Mouse (Mus musculus): ENCODE results near the gene Ahsa1. TPM values are rescaled to one million over a fixed set of nuclear protein-coding genes. Genes with fewer than 3 reads are reported as not detected.
"Not testable (repeated sequence)": the region's sequence is repeated elsewhere in the genome, so short reads cannot be mapped to it uniquely, and the experiment has no call there.

The Ahsa1 gene
- total RNA-seq, 1 experiment, result 305 TPM

- peak overlapping the region; percentile 66 for H3K9ac ChIP-seq (ENCODE audit: insufficient read depth, low read depth, low read length, poor library complexity, severe bottlenecking)
- no peaks in the 10 kb centered on the region for H3K9me3 ChIP-seq (ENCODE audit: control insufficient read depth, insufficient read depth, low read depth, low read length)
- in situ Hi-C loops (cut with MboI; ENCODE audit: low sequenced_read_pairs in 2 of 2, unreplicated experiment in 2 of 2), result no loop called here
- DNase-seq (ENCODE audit: low read depth, low spot score), result no peak
- H3K4me1 ChIP-seq (ENCODE audit: control insufficient read depth in 2 of 2, insufficient read depth in 2 of 2, low read length in 2 of 2, poor library complexity in 1 of 2), result 0 out of 4 replicates have a peak, but pooled peaks cover 0 to 3% of the 10 kb centered on the region in 2 experiments
- no peak for TF ChIP-seq ZNF384 (IDR thresholded peaks at IDR 0.05; ENCODE audit: low read depth, low read length)
- no peak for TF ChIP-seq ZC3H11A (IDR thresholded peaks at IDR 0.05; ENCODE audit: borderline replicate concordance, low read depth, low read length)
- no peak for TF ChIP-seq HCFC1 (IDR thresholded peaks at IDR 0.05; ENCODE audit: borderline replicate concordance, insufficient read depth, low read length)
- no peaks in the 10 kb centered on the region for H3K36me3 ChIP-seq (ENCODE audit: control insufficient read depth, insufficient read depth, low read length, poor library complexity, severe bottlenecking)
- no peak overlapping the region for H3K27ac ChIP-seq (ENCODE audit: insufficient read depth, low read depth, low read length, poor library complexity, severe bottlenecking)
- peak overlapping the region; percentile 80 to 98 for H3K4me3 ChIP-seq (ENCODE audit: insufficient read depth in 1 of 2, low read depth in 1 of 2, low read length in 2 of 2, poor library complexity in 1 of 2, severe bottlenecking in 1 of 2)
Observed at GRCm38 (mm10) chr12:87300441-87300690, 34.1 kb downstream of the Ahsa1 start.

GRCm38 (mm10) chr12:87301189-87301588 lies 34.9 kb downstream of the Ahsa1 start:
- TF ChIP-seq ZNF384 (IDR thresholded peaks at IDR 0.05; ENCODE audit: low read depth, low read length), result peak; percentile 67; the same call in 1 of the 2 replicates
- no peak for TF ChIP-seq CHD2 (IDR thresholded peaks at IDR 0.05; ENCODE audit: low read depth, low read length)
- TF ChIP-seq HCFC1 (IDR thresholded peaks at IDR 0.05; ENCODE audit: borderline replicate concordance, insufficient read depth, low read length), result no peak
- no peak for TF ChIP-seq ZC3H11A (IDR thresholded peaks at IDR 0.05; ENCODE audit: borderline replicate concordance, low read depth, low read length)
- TF ChIP-seq MAFK (IDR thresholded peaks at IDR 0.05; ENCODE audit: insufficient read depth, low read depth, low read length), result no peak
- Histone ChIP-seq H3K9me3 (ENCODE audit: control insufficient read depth, insufficient read depth, low read depth, low read length) (no peaks in the 10 kb centered on the region), H3K4me1 (ENCODE audit: control insufficient read depth in 2 of 2, insufficient read depth in 2 of 2, low read length in 2 of 2, poor library complexity in 1 of 2) (0 out of 4 replicates have a peak, but pooled peaks cover 0 to 3% of the 10 kb centered on the region in 2 experiments), H3K27ac (ENCODE audit: insufficient read depth, low read depth, low read length, poor library complexity, severe bottlenecking) (no peak overlapping the region), H3K36me3 (ENCODE audit: control insufficient read depth, insufficient read depth, low read length, poor library complexity, severe bottlenecking) (no peaks in the 10 kb centered on the region), H3K9ac (ENCODE audit: insufficient read depth, low read depth, low read length, poor library complexity, severe bottlenecking) (no peak overlapping the region), H3K4me3 (ENCODE audit: insufficient read depth in 1 of 2, low read depth in 1 of 2, low read length in 2 of 2, poor library complexity in 1 of 2, severe bottlenecking in 1 of 2) (no peak overlapping the region)
- no peak for DNase-seq (ENCODE audit: low read depth, low spot score)
- in situ Hi-C loops (cut with MboI; ENCODE audit: low sequenced_read_pairs in 2 of 2, unreplicated experiment in 2 of 2), result no loop called here

GRCm38 (mm10) chr12:87305767-87306583 lies 39.7 kb downstream of the Ahsa1 start:
- H3K4me1 ChIP-seq (ENCODE audit: control insufficient read depth in 2 of 2, insufficient read depth in 2 of 2, low read length in 2 of 2, poor library complexity in 1 of 2), result no peaks in the 10 kb centered on the region
- peaks cover 8% of the 10 kb centered on the region; the same call in 1 of the 2 replicates for H3K36me3 ChIP-seq (ENCODE audit: control insufficient read depth, insufficient read depth, low read length, poor library complexity, severe bottlenecking)
- no peak overlapping the region for H3K4me3 ChIP-seq (ENCODE audit: insufficient read depth in 1 of 2, low read depth in 1 of 2, low read length in 2 of 2, poor library complexity in 1 of 2, severe bottlenecking in 1 of 2)
- no peaks in the 10 kb centered on the region for H3K9me3 ChIP-seq (ENCODE audit: control insufficient read depth, insufficient read depth, low read depth, low read length)
- H3K27ac ChIP-seq (ENCODE audit: insufficient read depth, low read depth, low read length, poor library complexity, severe bottlenecking), result no peak overlapping the region
- in situ Hi-C loops (cut with MboI; ENCODE audit: low sequenced_read_pairs in 2 of 2, unreplicated experiment in 2 of 2), result no loop called here
- H3K9ac ChIP-seq (ENCODE audit: insufficient read depth, low read depth, low read length, poor library complexity, severe bottlenecking), result no peak overlapping the region
- no peak for DNase-seq (ENCODE audit: low read depth, low spot score)
- no peak for TF ChIP-seq ZNF384 (IDR thresholded peaks at IDR 0.05; ENCODE audit: low read depth, low read length)
- TF ChIP-seq ZC3H11A (IDR thresholded peaks at IDR 0.05; ENCODE audit: borderline replicate concordance, low read depth, low read length), result no peak
- TF ChIP-seq HCFC1 (IDR thresholded peaks at IDR 0.05; ENCODE audit: borderline replicate concordance, insufficient read depth, low read length), result no peak
- TF ChIP-seq CHD2 (IDR thresholded peaks at IDR 0.05; ENCODE audit: low read depth, low read length), result no peak
- TF ChIP-seq MAFK (IDR thresholded peaks at IDR 0.05; ENCODE audit: insufficient read depth, low read depth, low read length), result no peak

GRCm38 (mm10) chr12:87306584-87306844 lies 40.2 kb downstream of the Ahsa1 start:
- H3K36me3 ChIP-seq (ENCODE audit: control insufficient read depth, insufficient read depth, low read length, poor library complexity, severe bottlenecking); H3K4me1 ChIP-seq (ENCODE audit: control insufficient read depth in 2 of 2, insufficient read depth in 2 of 2, low read length in 2 of 2, poor library complexity in 1 of 2); H3K4me3 ChIP-seq (ENCODE audit: insufficient read depth in 1 of 2, low read depth in 1 of 2, low read length in 2 of 2, poor library complexity in 1 of 2, severe bottlenecking in 1 of 2); H3K9me3 ChIP-seq (ENCODE audit: control insufficient read depth, insufficient read depth, low read depth, low read length); H3K27ac ChIP-seq (ENCODE audit: insufficient read depth, low read depth, low read length, poor library complexity, severe bottlenecking); DNase-seq (ENCODE audit: low read depth, low spot score); in situ Hi-C loops (cut with MboI; ENCODE audit: low sequenced_read_pairs in 2 of 2, unreplicated experiment in 2 of 2); H3K9ac ChIP-seq (ENCODE audit: insufficient read depth, low read depth, low read length, poor library complexity, severe bottlenecking): not testable (repeated sequence)

- H3K36me3 ChIP-seq (ENCODE audit: control insufficient read depth, insufficient read depth, low read length, poor library complexity, severe bottlenecking), result peaks cover 13% of the 10 kb centered on the region; the same call in 1 of the 2 replicates
- peaks cover 16 to 21% of the 10 kb centered on the region in 2 experiments for H3K4me1 ChIP-seq (ENCODE audit: control insufficient read depth in 2 of 2, insufficient read depth in 2 of 2, low read length in 2 of 2, poor library complexity in 1 of 2)
- in situ Hi-C loops (cut with MboI; ENCODE audit: low sequenced_read_pairs in 2 of 2, unreplicated experiment in 2 of 2), result no loop called here
- peak overlapping the region; percentile 59; the same call in 1 of the 2 replicates for H3K27ac ChIP-seq (ENCODE audit: insufficient read depth, low read depth, low read length, poor library complexity, severe bottlenecking)
- no peak overlapping the region for H3K4me3 ChIP-seq (ENCODE audit: insufficient read depth in 1 of 2, low read depth in 1 of 2, low read length in 2 of 2, poor library complexity in 1 of 2, severe bottlenecking in 1 of 2)
- TF ChIP-seq HCFC1 (IDR thresholded peaks at IDR 0.05; ENCODE audit: borderline replicate concordance, insufficient read depth, low read length) (no peak), ZC3H11A (IDR thresholded peaks at IDR 0.05; ENCODE audit: borderline replicate concordance, low read depth, low read length) (no peak), CHD2 (IDR thresholded peaks at IDR 0.05; ENCODE audit: low read depth, low read length) (peak; percentile 16; the same call in 1 of the 2 replicates), MAFK (IDR thresholded peaks at IDR 0.05; ENCODE audit: insufficient read depth, low read depth, low read length) (no peak), ZNF384 (IDR thresholded peaks at IDR 0.05; ENCODE audit: low read depth, low read length) (no peak)
- H3K9me3 ChIP-seq (ENCODE audit: control insufficient read depth, insufficient read depth, low read depth, low read length), result no peaks in the 10 kb centered on the region
- H3K9ac ChIP-seq (ENCODE audit: insufficient read depth, low read depth, low read length, poor library complexity, severe bottlenecking), result no peak overlapping the region
- no peak for DNase-seq (ENCODE audit: low read depth, low spot score)
Observed at GRCm38 (mm10) chr12:87313098-87313497, 46.8 kb downstream of the Ahsa1 start.

All from ES-E14 (cell line).